Mouse (Mus musculus) hindbrain, embryonic 10.5 days (tissue): ENCODE data around the gene Dtd1. TPM values are rescaled to one million over a fixed set of nuclear protein-coding genes. Genes with fewer than 3 reads are reported as not detected.
"Not testable (repeated sequence)": the region's sequence is repeated elsewhere in the genome, so short reads cannot be mapped to it uniquely, and the experiment has no call there.

ENCODE experiments used
- DNase-seq: peaks from one replicate; pipeline ENCODE4 v3.0.0-alpha.2; 2017; ENCODE audit warnings: low spot score
- H3K27ac ChIP-seq: fragments of 300-500 bp; sonication (generic); 2 replicates; pipeline ENCODE4 v1.5.1; 2016; ENCODE audit warnings: mild to moderate bottlenecking, moderate library complexity
- H3K27me3 ChIP-seq: fragments of 300-500 bp; sonication (generic); 2 replicates; pipeline ENCODE4 v1.6.1; 2016; ENCODE audit warnings: mild to moderate bottlenecking; ENCODE audit not compliant: poor library complexity, insufficient read depth, severe bottlenecking
- H3K36me3 ChIP-seq: fragments of 300-500 bp; sonication (generic); 2 replicates; pipeline ENCODE4 v1.6.1; 2016; ENCODE audit warnings: mild to moderate bottlenecking, moderate library complexity
- H3K4me1 ChIP-seq: fragments of 300-500 bp; sonication (generic); replicated peaks from 2 replicates; pipeline ENCODE4 v1.6.1; 2016; ENCODE audit warnings: mild to moderate bottlenecking
- H3K4me3 ChIP-seq: fragments of 300-500 bp; sonication (generic); 2 replicates; pipeline ENCODE4 v1.5.1; 2016; ENCODE audit warnings: mild to moderate bottlenecking, moderate library complexity
- H3K9me3 ChIP-seq: fragments of 300-500 bp; sonication (generic); 2 replicates; pipeline ENCODE4 v1.6.1; 2016; ENCODE audit warnings: mild to moderate bottlenecking, moderate library complexity
- WGBS: fragments of 180-500 bp; shearing (Covaris S2); methylation state at CpG from one replicate; pipeline ENCODE4 v1.1.7; 2016; 5-methylcytosine and 5-hydroxymethylcytosine counted together
- polyA plus RNA-seq: library from polyadenylated mRNA; unstranded; fragments of >200 nt; fragmentation: Nextera tagmentation; extraction: Ambion mirVana; gene quantifications from 2 replicates; pipeline ENCODE4 v1.2.1, GENCODE M21; 2016

Dtd1 gene
- 27.1 and 31.5 TPM in 2 replicates for polyA plus RNA-seq

DNA sequence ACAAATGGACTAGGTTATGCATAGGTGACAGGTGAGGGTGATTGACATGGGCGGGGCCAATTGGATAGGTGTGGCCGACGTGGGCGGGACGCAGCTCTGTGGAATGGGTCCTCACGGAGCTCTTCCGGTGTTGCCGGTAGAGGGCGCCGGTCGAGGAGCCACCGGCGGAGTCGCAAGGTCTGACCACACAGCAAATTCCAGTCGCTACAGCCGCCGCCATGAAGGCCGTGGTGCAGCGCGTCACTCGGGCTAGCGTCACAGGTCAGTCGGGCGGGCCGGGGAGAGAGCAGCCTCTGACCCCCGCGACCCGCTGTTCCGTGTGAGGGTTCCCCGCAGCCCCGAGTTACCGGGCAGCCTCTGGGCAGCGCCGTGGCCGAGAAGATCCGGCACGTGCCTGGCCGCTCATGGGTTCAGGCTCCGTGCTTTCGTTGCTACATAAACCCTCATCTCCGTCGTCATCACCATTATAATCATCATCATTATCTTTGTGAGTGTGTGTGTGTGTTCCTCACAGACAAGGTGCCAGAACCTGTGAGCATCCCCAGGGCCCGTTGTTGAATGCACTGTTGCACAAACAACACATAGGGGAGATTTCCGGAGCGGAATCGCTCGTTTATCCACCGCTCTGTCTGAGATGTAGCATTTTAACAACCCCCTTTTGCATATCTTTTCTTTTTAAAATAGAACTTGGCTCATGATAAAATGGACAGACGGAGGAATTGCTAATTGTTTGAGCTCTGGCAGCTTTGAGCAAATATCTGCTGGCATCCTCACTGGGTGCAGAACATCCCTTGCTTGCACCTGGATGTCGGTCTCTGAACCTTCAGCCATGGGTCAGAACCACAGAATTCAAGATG is at the start of gene Dtd1:
Gene Dtd1 (plus strand): TSS at position 67 of the 857 bp plus-strand sequence.
- DNase-seq = peak; percentile 85
- H3K9me3 ChIP-seq = no peaks in the 10 kb centered on the region
- 2% methylated on average over 49 of the region's 50 CpGs for WGBS
- H3K4me3 ChIP-seq = peak within 1 kb of the TSS; percentile 73
- H3K27me3 ChIP-seq = peaks cover 3% of the 10 kb centered on the region; the same call in 1 of the 2 replicates
- H3K4me1 ChIP-seq = peaks cover 7% of the 10 kb centered on the region; the same call in 1 of the 2 replicates
- H3K27ac ChIP-seq = peak within 1 kb of the TSS; percentile 93
- H3K36me3 ChIP-seq = peaks cover 8% of the 10 kb centered on the region; the same call in 1 of the 2 replicates

DNA sequence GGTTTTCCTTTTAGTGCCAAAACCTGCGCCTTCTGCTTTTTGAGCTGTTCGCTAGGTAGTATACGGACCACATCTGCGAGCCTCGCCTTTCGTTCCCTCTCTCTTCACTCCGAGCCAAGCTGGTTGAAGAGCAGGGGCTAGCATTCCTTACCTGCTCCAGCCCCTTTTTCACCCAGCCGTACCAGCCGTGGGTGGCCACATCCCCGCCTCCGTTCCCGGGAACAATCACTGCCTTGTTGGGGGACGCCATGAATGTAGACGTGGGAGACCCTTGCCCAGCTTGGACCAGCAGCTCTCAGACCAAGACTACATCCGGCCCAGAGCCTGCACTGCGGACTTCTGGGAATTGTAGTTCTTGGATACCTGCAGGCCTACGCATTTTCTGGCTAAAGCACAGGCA is 49.2 kb upstream of the Dtd1 start, which contains the start of gene Rbbp9:
Gene Rbbp9 (minus strand): TSS at position 341 of the 400 bp plus-strand sequence.
- under 1% methylated on average over 17 of the region's 17 CpGs for WGBS

GRCm38 (mm10) chr2:144553905-144554304 is 45.8 kb upstream of the Dtd1 start:
- H3K27ac ChIP-seq = no peak overlapping the region
- H3K27me3 ChIP-seq = no peaks in the 10 kb centered on the region
- peaks cover under 1% of the 10 kb centered on the region; the same call in 1 of the 2 replicates for H3K36me3 ChIP-seq
- H3K4me1 ChIP-seq = peaks cover 15% of the 10 kb centered on the region
- no peak for DNase-seq
- no peaks in the 10 kb centered on the region for H3K9me3 ChIP-seq
- 92% methylated on average over 3 of the region's 3 CpGs for WGBS
- no peak overlapping the region for H3K4me3 ChIP-seq

More for the DNA sequence above, 49.2 kb upstream of the Dtd1 start, which contains the start of gene Rbbp9:
- Histone ChIP-seq H3K4me3 (peak within 1 kb of the TSS; percentile 81), H3K27me3 (no peaks in the 10 kb centered on the region), H3K27ac (peak within 1 kb of the TSS; percentile 96), H3K4me1 (peaks cover 4% of the 10 kb centered on the region), H3K36me3 (peaks cover 24% of the 10 kb centered on the region), H3K9me3 (no peaks in the 10 kb centered on the region)
- peak; percentile 84 for DNase-seq

DNA sequence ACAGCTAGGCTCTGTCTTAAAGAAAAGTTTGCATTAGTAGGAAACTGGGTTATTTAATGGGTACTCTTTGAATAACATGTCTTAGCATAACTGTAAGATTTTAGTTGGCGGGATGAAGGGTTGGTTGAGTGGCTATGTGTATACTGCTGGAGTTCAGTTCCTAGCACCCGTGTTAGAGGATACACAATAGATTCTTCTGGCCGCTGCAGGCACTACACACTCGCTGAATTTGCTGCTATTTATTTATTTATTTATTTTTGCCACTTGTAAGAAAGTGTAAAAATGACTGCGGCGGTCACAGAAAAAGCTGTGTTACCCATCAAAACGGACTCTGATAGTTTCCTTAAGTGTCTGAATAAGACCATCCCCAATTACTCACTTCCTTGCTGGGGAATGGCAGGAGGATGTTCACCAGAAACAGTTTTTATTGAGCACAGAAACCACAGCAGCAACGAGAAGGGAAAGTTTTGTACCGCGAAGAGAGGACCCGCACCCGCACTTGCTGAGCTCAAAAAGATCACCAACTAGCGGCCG is 44.3 kb upstream of the Dtd1 start:
- no peak for DNase-seq
- peak overlapping the region; percentile 85 for H3K4me3 ChIP-seq
- peaks cover 15% of the 10 kb centered on the region for H3K36me3 ChIP-seq
- WGBS = 4% methylated on average over 14 of the region's 14 CpGs
- no peaks in the 10 kb centered on the region for H3K27me3 ChIP-seq
- no peaks in the 10 kb centered on the region for H3K9me3 ChIP-seq
- H3K27ac ChIP-seq = peak overlapping the region; percentile 91
- H3K4me1 ChIP-seq = peaks cover 15% of the 10 kb centered on the region

DNA sequence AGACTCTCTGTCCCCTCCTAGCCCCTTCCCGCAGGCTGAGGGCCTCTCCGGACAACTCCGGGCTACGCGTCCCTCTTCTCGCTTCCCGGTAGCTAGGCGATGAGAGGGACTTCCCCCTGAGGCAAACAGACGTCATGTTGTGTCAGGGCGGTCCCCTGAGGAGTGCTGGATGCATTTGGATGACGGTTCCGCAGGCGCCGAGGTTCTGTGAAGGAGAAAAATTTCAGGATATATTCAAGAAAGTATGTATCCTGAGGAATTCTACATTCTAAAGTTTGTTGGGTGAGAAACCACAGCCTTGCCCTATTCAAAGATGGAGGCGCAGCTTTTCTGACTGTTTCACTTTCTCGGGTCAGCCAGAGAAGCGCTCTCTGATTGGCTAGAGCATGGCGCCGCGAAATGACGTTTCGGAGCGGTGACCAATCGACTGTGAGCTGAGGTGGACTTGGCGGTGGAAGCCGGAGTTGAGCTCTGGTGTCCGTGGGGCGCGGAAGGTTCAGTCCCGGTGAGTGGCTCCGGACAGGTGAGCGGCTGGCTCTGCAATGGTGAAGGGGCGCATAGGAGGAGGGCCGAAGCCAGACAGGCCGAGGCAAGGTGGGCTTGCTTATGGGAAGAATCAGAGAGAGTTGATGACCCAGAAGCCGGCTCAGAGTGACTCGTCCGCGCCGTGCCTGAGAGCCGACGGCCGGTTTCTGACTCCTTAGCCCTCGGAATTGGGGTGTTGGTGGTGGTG is 43.7 kb upstream of the Dtd1 start, which contains the start of gene Sec23b:
Gene Sec23b (plus strand): TSS at position 410 of the 733 bp plus-strand sequence.
- peak within 1 kb of the TSS; percentile 91 for H3K27ac ChIP-seq

GRCm38 (mm10) chr2:144588723-144589122 is 11.0 kb upstream of the Dtd1 start:
- 81% methylated on average over 4 of the region's 4 CpGs for WGBS
- Histone ChIP-seq H3K27ac (no peak overlapping the region), H3K36me3 (peaks cover 76% of the 10 kb centered on the region), H3K27me3 (no peaks in the 10 kb centered on the region), H3K4me3 (no peak overlapping the region), H3K4me1 (0 out of 2 replicates have a peak, but pooled peaks cover 2% of the 10 kb centered on the region), H3K9me3 (no peaks in the 10 kb centered on the region)
- DNase-seq = no peak

More for the DNA sequence above, 43.7 kb upstream of the Dtd1 start, which contains the start of gene Sec23b:
- Histone ChIP-seq H3K36me3 (peaks cover 18% of the 10 kb centered on the region), H3K9me3 (no peaks in the 10 kb centered on the region), H3K4me3 (peak within 1 kb of the TSS; percentile 85), H3K27me3 (no peaks in the 10 kb centered on the region), H3K4me1 (peaks cover 15% of the 10 kb centered on the region)
- peak; percentile 95 for DNase-seq
- WGBS = under 1% methylated on average over 44 of the region's 44 CpGs

DNA sequence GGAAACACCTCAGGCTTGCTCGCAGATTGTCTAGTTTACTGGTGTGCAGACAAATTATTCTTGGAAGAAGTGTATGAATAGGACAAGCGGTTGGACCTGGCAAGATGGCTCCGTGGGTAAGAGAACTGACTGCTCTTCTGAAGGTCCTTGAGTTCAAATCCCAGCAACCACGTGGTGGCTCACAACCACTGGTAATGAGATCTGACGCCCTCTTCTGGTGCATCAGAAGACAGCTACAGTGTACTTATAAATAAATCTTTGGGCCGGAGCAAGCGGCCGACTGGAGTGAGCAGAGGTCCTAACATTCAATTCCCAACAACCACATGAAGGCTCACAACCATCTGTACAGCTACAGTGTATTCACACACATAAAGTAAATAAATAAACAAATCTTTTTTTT is 6.7 kb upstream of the Dtd1 start:
- H3K4me1 ChIP-seq, H3K27ac ChIP-seq, H3K9me3 ChIP-seq, H3K4me3 ChIP-seq, DNase-seq, H3K27me3 ChIP-seq: not testable (repeated sequence)
- H3K36me3 ChIP-seq = peaks cover 40% of the 10 kb centered on the region
- 72% methylated on average over 8 of the region's 8 CpGs for WGBS

GRCm38 (mm10) chr2:144593951-144594651 is 5.6 kb upstream of the Dtd1 start, which contains the start of gene Smim26:
TSS of gene Smim26 (plus strand) at chr2:144594054.
- Histone ChIP-seq H3K4me1 (peaks cover 8% of the 10 kb centered on the region), H3K36me3 (peaks cover 30% of the 10 kb centered on the region), H3K27me3 (no peaks in the 10 kb centered on the region), H3K4me3 (peak within 1 kb of the TSS; percentile 70), H3K9me3 (no peaks in the 10 kb centered on the region), H3K27ac (peak within 1 kb of the TSS; percentile 82)
- peak; percentile 79 for DNase-seq
- 4% methylated on average over 31 of the region's 31 CpGs for WGBS

- Histone ChIP-seq H3K27me3 (peaks cover 3% of the 10 kb centered on the region; the same call in 1 of the 2 replicates), H3K36me3 (peaks cover 8% of the 10 kb centered on the region; the same call in 1 of the 2 replicates), H3K4me3 (no peak overlapping the region), H3K27ac (no peak overlapping the region), H3K4me1 (peaks cover 15% of the 10 kb centered on the region), H3K9me3 (no peaks in the 10 kb centered on the region)
- WGBS = 71% methylated on average over 2 of the region's 2 CpGs
- no peak for DNase-seq
These were observed 1.7 kb upstream of the Dtd1 start for GRCm38 (mm10) chr2:144598006-144598405.

GRCm38 (mm10) chr2:144601576-144601975 is 1.9 kb downstream of the Dtd1 start:
- H3K4me3 ChIP-seq = no peak overlapping the region
- H3K9me3 ChIP-seq = no peaks in the 10 kb centered on the region
- WGBS = 90% methylated on average over 1 of the region's 1 CpGs
- H3K4me1 ChIP-seq = peaks cover 7% of the 10 kb centered on the region; the same call in 1 of the 2 replicates
- H3K27ac ChIP-seq = no peak overlapping the region
- H3K36me3 ChIP-seq = no peaks in the 10 kb centered on the region
- peaks cover 3% of the 10 kb centered on the region; the same call in 1 of the 2 replicates for H3K27me3 ChIP-seq
- no peak for DNase-seq

DNA sequence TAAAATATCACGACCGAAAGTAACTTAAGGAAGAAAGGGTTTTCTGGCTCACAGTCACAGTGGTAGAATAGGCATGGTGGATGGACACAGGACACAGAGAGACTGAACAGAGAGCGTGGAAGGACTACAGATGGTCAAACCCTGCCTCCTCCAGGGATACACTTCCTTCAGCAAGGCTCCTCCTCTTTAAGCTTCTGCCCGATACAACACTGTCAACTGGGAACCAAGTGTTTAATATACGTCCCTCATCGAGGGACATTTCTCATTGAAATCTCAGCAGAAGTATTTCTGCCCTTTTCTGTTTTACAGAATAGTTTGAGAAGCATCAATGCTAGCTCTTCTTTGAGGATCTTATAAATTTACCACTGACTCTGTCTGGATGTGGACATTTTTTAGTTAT is 14.3 kb downstream of the Dtd1 start:
- Histone ChIP-seq H3K4me3 (no peak overlapping the region), H3K4me1 (no peaks in the 10 kb centered on the region), H3K9me3 (no peaks in the 10 kb centered on the region), H3K27me3 (no peaks in the 10 kb centered on the region), H3K36me3 (no peaks in the 10 kb centered on the region), H3K27ac (no peak overlapping the region)
- WGBS = 93% methylated on average over 6 of the region's 6 CpGs
- no peak for DNase-seq
